Mouse (Mus musculus) CH12.LX (cell line): ENCODE results near the gene Klra10.

Experiments used
- CTCF ChIP-seq, 2 experiments: IDR thresholded peaks in 1 of 2; conservative IDR thresholded peaks in 1 of 2; 2 replicates each; pipeline ENCODE4 v1.5.1; 2011 to 2012; ENCODE audit warnings: low read depth in 2 of 2, low read length in 2 of 2, improper control_type of control experiment in 1 of 2, inconsistent platforms in 1 of 2, mild to moderate bottlenecking in 1 of 2, moderate library complexity in 1 of 2
- EP300 ChIP-seq: IDR thresholded peaks from 2 replicates; pipeline ENCODE4 v1.6.1; 2011; ENCODE audit warnings: low read length, improper control_type of control experiment
- POLR2A ChIP-seq: IDR thresholded peaks from 2 replicates; pipeline ENCODE4 v1.6.1; 2011; ENCODE audit warnings: low read depth, mild to moderate bottlenecking, improper control_type of control experiment, low read length
- RAD21 ChIP-seq: IDR thresholded peaks from 2 replicates; pipeline ENCODE4 v1.6.1; 2011; ENCODE audit warnings: low read depth, mild to moderate bottlenecking, low read length, improper control_type of control experiment, moderate library complexity
- TCF12 ChIP-seq: IDR thresholded peaks from 2 replicates; pipeline ENCODE4 v1.6.1; 2014; ENCODE audit warnings: low read depth, mild to moderate bottlenecking, inconsistent platforms, low read length, improper control_type of control experiment

- TF ChIP-seq RAD21 (no peak), TCF12 (no peak), CTCF (conservative IDR thresholded peaks at IDR 0.05 in 1 of 2, IDR thresholded peaks at IDR 0.05 in 1 of 2; ENCODE audit: low read depth in 2 of 2, low read length in 2 of 2) (no peak), POLR2A (no peak), EP300 (no peak)
These were observed 44.2 kb downstream of the Klra10 start for GRCm38 (mm10) chr6:130237536-130237935.
